Mouse (Mus musculus) cerebellum, adult 11-12 months (tissue): Measurements from ENCODE around the gene Acot4.
"Not testable (repeated sequence)": the region's sequence is repeated elsewhere in the genome, so short reads cannot be mapped to it uniquely, and the experiment has no call there.

Experiments
- DNase-seq: peaks from one replicate; pipeline ENCODE4 v3.0.0; 2022

Acot4 gene

DNA sequence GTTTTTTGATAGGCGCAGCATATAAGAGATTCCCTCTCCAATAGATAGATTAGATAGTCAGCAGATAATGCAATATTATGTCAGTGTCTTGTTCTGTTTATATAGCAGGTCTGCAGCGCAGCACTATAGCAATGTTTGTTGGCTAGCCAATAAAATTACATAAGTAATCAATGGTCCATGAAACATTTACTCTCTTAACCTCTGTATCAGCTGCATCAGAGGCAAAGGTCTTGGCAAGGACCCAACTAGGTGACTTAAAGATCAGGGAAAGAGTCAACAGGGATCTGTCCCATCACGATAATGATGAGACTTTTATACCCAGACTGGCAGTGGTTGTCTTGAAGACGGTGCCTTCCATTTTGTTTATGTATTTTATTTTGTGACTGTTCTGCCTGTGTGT, 5.3 kb upstream of the Acot4 start:
- no peak for DNase-seq

DNA sequence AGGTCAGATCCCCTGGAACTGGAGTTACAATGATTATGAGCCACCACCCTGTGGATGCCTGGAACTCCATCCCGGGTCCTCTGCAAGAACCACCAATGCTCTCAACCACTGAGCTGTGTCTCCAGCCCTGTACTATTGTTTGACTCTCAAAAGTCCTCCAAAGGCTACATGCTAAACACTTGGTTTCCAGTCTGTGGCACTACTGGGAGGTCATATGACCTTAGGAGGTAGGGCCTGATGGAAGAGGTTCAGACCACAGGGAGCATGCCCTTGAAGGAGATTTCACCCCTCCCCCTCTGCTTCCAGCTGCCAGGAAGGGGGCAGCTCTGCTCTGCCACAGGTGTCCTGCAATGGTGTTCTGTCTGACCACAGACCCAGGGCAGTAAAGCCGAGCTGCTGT, 4.9 kb upstream of the Acot4 start:
- DNase-seq, result not testable (repeated sequence)

DNA sequence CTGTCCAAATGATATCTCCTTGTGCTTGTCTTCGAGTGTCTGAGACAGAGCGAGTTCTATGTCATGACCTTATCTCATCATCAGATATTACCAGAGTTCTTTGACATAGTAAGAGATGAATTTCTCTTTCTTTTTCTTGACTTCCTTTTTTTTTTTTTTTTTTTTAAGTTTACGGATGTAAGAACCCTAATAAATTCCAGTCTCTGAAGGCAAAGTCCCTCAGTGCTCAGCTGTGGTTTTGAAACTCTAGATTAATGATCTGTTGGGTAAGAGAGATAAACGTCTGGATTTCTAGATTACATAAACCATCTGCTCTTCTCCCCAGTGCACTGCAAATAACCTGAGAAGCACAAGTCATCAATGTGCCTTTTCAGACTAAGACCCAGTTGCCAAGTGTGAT, 4.1 kb upstream of the Acot4 start:
- DNase-seq, result no peak

DNA sequence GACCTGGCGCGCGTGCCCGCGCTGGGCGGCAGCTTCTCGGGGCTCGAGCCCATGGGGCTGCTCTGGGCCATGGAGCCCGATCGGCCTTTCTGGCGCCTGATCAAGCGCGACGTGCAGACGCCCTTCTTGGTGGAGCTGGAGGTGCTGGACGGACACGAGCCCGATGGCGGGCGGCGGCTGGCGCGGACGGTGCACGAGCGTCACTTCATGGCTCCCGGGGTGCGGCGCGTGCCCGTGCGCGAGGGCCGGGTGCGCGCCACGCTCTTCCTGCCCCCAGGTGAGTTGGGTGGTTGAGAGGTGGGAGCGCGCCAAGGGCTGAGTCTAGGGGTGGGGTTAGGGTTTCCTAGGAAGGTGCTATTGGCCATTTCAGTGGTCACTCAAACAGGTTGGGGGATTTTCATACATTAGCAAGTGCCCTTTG, 522 bp downstream of the Acot4 start, which contains the start of gene Gm49366:
TSS of gene Gm49366 (plus strand) at position 245 of the 421 bp plus-strand sequence.
- peak; percentile 62 for DNase-seq

DNA sequence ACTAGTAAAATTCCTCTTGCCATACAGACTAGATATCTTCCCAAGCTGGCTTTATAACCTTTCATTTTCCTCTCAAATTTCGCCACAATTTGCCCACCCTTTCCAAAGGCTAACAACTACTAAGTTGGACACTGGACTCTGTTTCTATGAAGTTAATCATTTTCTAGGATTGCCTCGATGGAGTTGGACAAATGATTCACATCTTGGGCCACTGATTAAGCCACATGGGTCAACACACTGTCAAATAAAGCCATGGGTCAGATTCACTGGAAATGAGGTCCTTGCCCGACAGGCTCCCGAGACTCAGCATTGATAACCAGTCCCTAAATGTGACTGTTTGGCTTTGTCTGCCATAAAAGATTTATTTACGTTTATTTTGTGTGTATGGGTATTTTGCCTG, 4.1 kb downstream of the Acot4 start:
- DNase-seq, result no peak

DNA sequence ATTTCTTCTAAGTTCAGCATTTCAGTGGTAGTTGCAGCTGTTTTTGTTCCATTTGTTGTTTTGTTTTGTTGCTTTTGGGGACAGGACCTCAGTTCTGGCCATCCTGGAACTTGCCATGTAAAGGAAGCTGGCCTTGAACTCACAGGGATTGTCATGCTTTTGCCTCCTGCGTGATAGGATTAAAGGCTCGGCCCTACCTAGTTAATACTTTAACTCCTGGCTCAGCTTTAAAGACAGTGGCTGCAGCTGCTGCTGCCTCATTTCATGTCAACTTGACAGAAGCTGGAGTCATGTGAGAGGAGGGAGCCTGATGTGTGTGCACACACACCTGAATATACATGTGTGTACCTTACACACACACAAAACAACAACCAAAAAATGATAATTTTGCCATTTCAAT, 5.9 kb downstream of the Acot4 start:
- DNase-seq, result no peak

DNA sequence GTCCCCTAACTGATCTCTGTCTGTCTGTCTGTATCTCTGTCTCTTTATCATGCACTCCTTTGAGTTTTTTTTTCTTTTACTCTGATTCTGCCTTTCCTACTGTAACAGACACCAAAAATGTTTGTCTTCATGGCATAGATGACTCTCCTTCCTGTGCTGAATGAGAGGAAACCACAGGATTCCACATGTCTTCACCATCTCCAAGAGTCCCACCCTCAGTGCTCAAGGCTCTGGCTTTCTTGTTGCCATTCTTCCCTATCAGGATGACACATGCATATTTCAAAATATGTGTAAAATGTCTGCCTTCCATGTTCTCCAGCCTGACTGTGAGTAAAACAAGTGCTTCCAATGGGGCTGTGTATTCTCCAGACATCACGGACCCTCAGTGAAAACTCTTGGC, 8.7 kb downstream of the Acot4 start:
- no peak for DNase-seq

DNA sequence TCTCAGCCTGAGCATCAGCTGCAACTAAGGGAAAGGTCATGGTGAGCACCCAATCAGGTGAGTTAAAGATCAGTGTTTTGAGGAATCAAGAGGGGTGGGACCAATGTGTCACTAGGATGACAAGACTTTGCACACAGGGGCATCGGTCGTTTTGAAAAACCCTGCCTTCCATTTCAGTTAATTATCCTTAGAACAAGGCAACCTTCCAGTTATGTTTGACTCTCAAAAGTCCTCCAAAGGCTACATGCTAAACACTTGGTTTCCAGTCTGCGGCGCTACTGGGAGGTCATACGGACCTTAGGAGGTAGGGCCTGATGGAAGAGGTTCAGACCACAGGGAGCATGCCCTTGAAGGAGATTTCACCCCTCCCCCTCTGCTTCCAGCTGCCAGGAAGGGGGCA, 12.6 kb downstream of the Acot4 start:
- not testable (repeated sequence) for DNase-seq

DNA sequence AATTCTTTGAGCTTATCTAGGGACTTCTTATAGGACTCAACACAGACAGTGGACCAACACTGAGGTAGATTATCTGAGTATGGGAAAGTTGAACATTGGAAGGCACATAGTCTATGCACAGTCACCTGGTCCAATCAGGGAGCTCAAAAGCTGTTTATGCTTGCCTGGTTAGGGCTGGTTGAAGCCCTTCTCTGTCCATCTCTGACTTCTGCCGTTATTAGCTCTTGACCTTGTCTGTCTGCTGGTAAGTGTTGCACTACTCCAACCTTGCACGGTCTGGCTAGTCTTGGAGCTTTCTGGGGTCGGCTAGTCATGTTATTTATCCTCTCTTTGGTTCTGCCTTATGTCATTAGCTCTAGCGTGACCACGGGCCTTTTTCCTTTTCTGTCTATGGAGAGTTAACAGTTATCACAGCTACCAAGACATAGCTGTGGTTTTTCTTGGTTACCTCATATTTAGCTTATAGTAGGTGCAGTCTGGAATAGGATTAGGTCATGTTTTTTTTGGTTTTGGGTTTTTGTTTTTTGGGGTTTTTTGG, 13.8 kb downstream of the Acot4 start, which contains the start of gene Acot3:
TSS of gene Acot3 (plus strand) at position 208 of the 538 bp plus-strand sequence.
- no peak for DNase-seq

DNA sequence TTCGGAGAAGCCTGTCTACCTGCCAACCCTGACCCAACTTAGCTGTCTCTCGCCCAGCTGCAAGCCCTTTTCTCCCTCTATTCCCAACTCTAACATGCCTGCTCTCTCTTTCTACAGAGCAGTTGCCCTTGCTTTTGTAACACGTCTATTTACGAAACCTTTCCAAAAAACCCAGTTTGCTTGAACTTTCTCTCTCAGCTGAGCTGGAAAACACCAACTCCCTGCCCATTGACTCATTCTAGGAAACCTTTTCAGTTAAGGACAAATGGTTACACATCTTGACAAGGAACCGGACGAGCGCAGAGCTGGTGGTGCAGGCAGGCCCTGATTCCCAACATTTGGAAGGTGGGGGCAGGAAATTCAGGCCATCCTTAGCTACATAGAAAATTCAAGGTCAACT, 14.4 kb downstream of the Acot4 start:
- DNase-seq, result no peak

DNA sequence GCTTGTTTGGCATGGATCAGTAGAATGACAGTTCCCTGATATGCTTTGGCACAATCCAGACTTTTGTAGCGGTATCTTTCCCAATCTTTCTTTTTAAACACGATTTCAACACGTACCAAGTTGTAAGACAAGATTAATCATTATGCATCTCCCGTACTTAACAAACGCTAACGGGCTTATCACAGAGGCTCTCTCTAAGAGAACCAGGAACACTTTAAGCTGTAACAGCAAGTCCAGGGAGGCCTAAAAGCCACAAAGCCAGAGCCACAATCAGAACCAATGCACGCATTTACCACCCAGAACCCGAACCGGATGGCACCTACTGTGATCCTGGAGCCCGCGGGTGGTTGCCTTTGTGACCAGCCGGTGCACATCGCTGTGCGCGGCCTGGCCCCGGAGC, 15.0 kb downstream of the Acot4 start:
- no peak for DNase-seq

DNA sequence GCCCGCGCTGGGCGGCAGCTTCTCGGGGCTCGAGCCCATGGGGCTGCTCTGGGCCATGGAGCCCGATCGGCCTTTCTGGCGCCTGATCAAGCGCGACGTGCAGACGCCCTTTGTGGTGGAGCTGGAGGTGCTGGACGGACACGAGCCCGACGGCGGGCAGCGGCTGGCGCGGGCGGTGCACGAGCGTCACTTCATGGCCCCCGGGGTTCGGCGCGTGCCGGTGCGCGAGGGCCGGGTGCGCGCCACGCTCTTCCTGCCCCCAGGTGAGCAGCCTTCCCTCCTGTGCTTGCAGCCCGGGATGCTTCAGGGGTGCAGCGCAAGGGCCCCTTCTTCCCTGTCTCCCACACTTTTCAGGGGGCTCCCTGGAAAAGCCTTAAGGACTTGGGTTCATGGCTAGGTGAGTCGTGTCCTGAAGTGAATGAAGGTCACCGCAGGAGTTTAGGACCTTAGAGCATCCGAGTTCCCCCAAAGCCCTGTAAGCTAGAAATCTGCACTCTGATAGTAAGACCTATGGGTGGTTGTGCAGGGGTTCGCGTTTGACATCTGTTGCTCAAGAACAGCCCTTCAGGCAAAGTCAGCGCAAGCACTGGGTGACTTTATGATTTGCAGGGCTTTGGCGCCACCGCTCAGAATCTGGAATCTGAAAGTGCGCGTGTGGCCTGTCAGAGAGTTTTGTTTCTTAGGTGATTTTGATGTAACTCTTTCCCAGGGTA, 15.7 kb downstream of the Acot4 start:
- DNase-seq, result no peak

DNA sequence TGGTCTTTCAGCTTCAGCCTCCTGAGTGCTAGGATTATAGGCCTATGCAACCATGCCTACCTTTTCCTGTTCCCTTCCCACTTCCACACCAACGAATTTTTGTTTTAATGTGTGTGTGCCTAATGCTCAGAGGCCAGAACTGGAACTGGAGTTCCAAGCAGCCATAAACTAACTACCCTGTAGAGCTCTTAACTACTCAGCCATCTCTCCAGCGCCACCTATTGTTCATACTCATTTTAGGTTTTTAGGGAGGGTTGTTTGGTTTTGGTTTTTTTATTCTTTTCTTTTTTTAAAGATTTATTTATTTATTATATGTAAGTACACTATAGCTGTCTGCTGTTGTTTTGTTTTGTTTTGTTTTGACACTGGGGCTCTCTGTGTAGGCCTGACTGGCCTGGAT, 22.8 kb downstream of the Acot4 start:
- DNase-seq, result no peak

DNA sequence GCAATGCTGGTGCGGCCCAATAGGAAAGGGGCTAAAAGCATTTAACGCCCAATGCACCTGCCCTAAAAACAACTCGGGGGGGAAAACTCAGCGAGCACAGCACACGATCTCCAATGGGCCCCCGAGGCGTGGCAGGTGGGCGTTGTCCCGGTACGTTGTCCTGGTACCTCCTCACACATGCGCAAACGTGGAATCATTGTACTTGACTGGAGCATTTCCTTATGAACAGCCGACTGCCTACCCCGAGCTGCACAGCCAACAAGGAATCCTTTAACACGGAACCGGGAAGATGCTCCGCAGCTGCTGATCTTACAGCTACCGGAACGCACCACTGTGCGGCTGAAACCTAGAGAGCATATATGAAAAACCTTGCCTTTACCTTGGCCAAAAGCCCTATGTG, 24.2 kb downstream of the Acot4 start:
- DNase-seq, result no peak

DNA sequence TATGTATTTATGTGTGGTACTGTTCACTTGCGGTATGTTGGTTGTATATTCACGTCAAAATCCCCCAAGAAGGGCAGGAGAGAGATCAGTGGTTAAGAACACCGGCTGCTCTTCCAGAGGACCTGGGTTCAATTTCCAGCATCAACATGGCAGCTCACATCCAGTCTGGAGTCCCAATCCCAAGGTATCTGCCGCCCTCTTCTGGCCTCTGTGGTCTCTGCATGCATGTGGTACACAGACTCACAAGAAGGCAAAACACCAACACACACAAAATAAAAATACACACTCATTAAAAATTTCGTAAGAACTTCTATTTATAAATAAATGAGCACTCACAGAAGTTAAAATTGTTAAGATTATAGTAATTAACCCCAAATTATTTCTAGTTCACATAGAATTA, 25.0 kb downstream of the Acot4 start:
- DNase-seq, result no peak

DNA sequence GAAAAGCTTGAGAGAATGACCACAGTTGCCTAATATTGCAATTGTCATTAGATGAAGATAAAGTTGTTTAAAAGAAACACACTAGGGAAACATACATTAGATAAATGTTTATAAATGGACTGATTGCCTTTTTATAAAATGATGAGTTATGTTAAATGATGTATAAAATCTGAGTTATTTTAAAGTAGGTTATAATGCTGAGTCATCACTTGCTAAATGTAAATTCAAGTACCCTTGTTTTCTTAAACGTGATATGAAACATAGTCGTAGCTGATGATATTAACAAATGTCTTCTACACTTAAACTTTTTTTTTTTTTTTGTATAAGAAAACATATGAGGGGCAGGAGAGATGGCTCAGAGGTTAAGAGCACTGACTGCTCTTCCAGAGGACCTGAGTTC, 25.7 kb downstream of the Acot4 start:
- no peak for DNase-seq

DNA sequence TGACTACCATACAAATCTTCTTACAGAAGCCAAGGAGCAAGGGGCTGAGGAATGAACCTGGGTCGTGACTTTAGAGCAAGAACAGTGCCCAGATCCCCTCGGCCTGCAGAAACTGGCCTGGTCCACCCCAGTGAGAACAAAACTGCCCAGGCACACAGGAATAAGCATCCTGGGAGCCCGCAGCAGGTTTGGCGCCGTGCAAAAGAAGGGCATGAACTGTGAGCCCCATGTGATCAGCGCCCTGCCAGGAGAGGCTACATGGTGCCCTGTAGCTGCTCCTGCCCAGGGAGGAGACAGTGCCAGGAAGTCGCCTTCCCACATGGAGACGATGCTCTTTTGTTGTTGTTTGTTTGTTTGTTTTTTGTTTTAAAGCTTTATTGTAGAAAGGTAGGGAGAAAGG, 26.4 kb downstream of the Acot4 start:
- no peak for DNase-seq

DNA sequence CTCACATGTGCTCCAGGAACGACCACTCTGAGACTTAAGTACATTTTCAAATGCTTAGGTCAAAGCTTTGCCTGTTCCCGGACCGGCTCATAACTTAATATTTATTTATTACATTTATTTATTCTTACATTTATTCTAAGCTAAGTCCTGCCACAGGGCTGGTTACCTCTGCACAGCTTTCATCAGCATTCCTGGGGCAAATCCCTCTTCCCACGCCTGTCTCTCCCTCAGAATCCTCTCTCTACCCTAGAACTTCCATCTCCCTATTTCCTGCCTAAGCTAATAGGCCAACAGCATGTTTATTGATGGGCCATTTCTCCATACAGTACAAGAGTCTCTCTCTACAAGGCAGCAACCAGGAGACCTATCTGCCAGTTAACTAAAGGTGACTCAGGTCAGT, 29.6 kb downstream of the Acot4 start:
- no peak for DNase-seq

DNA sequence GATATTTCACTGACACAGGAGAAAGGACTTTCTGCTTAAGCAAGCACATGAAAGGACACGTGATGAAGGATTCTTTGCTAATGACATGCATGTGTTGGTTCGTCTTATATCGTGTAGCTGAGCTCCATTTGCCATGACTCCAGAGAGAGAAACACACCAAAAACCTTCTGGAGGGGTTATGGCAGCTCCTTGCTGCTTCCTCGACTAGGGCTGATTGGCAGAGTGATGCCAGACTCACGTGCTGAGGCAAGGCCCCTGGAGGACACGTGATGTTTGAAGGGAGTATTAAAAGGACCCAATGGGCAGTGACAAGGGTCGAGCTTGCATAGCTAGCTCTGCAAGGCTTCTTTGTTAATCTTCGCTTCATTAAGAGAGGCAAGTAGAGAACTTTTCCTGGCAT, 30.1 kb downstream of the Acot4 start:
- DNase-seq, result no peak

DNA sequence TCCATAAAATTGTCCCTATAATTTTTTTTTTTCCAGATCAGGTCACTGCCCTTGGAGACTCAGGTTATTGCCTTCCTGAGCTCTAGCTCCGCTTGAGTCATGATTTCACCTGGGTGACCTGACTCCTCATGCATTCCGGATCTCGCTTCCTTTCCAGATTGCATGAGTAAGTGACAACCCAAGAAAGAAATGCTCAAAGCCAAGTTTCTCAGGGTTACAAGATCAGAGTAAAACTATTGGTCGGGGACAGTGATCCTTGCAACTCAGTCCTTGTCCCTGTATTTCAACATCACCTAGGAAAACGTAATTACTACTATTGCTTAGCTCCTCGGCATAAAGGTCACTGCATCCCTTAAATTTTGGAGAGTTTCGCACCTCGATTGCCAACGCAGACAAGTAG, 30.8 kb downstream of the Acot4 start, which contains the start of gene Acot5:
TSS of gene Acot5 (plus strand) at position 340 of the 400 bp plus-strand sequence.
- no peak for DNase-seq

DNA sequence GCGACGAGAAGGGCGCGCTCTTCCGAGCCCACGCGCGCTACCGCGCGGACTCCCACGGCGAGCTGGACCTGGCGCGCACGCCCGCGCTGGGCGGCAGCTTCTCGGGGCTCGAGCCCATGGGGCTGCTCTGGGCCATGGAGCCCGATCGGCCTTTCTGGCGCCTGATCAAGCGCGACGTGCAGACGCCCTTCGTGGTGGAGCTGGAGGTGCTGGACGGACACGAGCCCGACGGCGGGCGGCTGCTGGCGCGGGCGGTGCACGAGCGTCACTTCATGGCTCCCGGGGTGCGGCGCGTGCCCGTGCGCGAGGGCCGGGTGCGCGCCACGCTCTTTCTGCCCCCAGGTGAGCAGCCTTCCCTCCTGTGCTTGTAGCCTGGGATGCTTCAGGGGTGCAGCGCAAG, 31.4 kb downstream of the Acot4 start:
- peak; percentile 43 for DNase-seq

DNA sequence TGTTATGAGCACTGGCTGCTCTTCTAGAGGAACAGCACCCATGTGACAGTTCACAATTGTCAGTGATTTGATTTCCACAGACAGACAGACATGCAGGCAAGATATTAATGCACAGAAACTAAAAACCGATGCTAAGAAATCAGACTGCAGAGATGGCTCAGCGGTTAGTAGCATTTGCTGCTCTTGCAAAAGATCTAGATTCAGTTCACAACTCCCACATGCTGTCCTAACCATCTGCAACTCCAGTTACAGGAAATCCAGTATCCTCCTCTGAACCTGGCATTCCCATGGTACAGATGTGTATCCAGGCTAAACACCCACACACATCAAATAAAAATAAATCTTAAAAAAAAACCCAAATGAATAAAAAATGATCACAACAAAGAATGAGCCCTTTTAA, 33.5 kb downstream of the Acot4 start:
- DNase-seq, result no peak

DNA sequence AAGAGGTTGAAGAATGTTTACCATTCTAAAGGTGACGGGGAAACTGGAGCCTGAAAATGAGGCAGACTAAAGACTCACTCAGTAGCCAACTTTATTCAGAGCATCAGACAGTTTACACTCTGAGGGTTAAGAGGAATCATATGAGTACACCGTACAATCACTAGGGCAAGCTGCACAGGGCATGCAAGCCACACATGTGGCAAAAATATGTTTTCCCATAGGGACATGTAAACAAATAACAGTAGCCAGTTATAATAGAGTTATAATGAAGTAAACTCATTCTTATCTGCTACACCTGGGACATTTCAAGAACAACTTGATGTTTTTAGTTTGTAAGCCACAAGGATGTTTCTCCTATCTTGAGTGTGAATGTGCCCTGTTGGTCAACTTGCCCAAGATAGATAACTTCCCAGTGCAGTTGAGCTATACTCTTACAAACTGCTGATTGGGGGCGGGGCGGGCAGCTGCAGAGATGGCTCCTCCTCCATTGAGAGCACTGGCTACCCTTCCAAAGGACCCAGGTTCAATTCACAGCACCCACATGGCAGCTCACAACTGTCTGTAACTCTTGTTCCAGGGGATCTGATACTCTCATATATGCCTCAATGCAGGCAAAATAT, 39.3 kb downstream of the Acot4 start:
- no peak for DNase-seq

DNA sequence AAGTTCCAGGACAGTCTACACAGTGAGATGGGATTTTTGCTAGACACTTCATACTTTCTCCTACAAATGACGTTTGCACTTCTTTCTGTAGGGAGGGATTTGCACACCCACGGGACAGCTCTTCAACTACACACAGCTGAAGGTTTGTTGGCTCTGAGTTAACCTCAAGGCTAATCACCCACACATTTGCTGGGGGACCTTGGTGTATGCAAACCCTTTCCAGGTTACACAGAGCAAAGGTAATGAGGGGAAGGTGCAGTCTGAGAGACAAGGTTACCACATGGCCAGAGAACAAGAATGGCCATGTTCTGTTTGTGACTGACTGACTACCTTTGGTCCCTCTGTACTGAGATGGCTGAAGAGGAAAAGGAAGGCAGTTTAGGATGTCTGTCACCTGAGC, 45.7 kb downstream of the Acot4 start:
- DNase-seq, result no peak

DNA sequence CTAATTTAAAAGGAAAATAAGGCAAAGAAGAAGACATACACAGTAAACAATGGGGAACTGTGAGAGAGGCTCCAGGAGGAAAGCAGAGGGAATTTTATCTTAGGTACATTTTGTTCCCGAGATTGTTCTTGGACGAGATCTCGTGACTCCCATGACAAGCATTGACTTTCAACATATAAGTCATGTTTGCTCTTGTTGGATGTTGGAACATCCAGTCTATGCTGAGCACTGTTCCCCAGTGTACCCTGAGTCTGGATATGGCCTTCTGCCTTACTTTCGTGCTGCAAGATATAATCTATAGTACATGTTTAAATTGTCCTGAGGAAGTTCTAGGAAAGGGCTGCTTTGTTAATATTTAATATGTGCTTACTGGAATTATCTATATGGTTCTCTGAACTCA, 46.4 kb downstream of the Acot4 start:
- no peak for DNase-seq
